Mouse (Mus musculus): ENCODE results near the gene Ldb1.
"Not testable (repeated sequence)": the region's sequence is repeated elsewhere in the genome, so short reads cannot be mapped to it uniquely, and the experiment has no call there.

The Ldb1 gene

GRCm38 (mm10) chr19:46016023-46016422, 29.0 kb downstream of the Ldb1 start:
- DNase-seq: no peak

GRCm38 (mm10) chr19:46014572-46015178, 30.3 kb downstream of the Ldb1 start:
- DNase-seq: peak; percentile 82

- no peak for DNase-seq
Measured at GRCm38 (mm10) chr19:46005680-46006079, 39.3 kb downstream of the Ldb1 start.

- DNase-seq: no peak
Measured at GRCm38 (mm10) chr19:46004814-46005466, 40.1 kb downstream of the Ldb1 start.

- peak; percentile 86 for DNase-seq
Measured at GRCm38 (mm10) chr19:46003371-46004226, 41.4 kb downstream of the Ldb1 start, which contains the start of gene Hps6. Hps6 (plus strand) TSS chr19:46003508.

- DNase-seq: no peak
Measured at GRCm38 (mm10) chr19:46002279-46002678, 42.7 kb downstream of the Ldb1 start.

GRCm38 (mm10) chr19:45999378-45999777, 45.6 kb downstream of the Ldb1 start:
- no peak for DNase-seq

- DNase-seq: no peak
Measured at GRCm38 (mm10) chr19:45998694-45999217, 46.3 kb downstream of the Ldb1 start.

GRCm38 (mm10) chr19:45997785-45998693, 47.0 kb downstream of the Ldb1 start, which contains the start of gene Armh3:
Armh3 (minus strand) TSS chr19:45998488.
- peak; percentile 93 for DNase-seq

- no peak for DNase-seq
Measured at GRCm38 (mm10) chr19:45997365-45997764, 47.6 kb downstream of the Ldb1 start.

GRCm38 (mm10) chr19:45993981-45994737, 50.9 kb downstream of the Ldb1 start:
- no peak for DNase-seq

GRCm38 (mm10) chr19:45993441-45993840, 51.6 kb downstream of the Ldb1 start:
- not testable (repeated sequence) for DNase-seq

- DNase-seq: no peak
Measured at GRCm38 (mm10) chr19:45991171-45991570, 53.8 kb downstream of the Ldb1 start.

GRCm38 (mm10) chr19:45988238-45988637, 56.8 kb downstream of the Ldb1 start:
- DNase-seq: no peak

- DNase-seq: no peak
Measured at GRCm38 (mm10) chr19:45984379-45984778, 60.6 kb downstream of the Ldb1 start.

Measured in thymus, postnatal 25 days (tissue).